Mouse (Mus musculus): ENCODE measurements around the gene Spats2l. TPM values are rescaled to one million over a fixed set of nuclear protein-coding genes. Genes with fewer than 3 reads are reported as not detected.

Gene Spats2l
- polyA plus RNA-seq, 1 experiment from 2014 or later = 69.5 TPM

- TF ChIP-seq CTCF (IDR thresholded peaks at IDR 0.05; ENCODE audit: low read depth) = no peak
- no peak for ATAC-seq (replicated peaks; ENCODE audit: low FRiP score, low read depth)
- Histone ChIP-seq H3K9ac (ENCODE audit: low read depth, low read length) (no peak overlapping the region), H3K4me1 (replicated peaks; ENCODE audit: insufficient read depth, low read length) (no peaks in the 10 kb centered on the region), H3K27me3 (ENCODE audit: insufficient read depth, low read length) (no peaks in the 10 kb centered on the region), H3K36me3 (ENCODE audit: insufficient read depth, low read length) (no peaks in the 10 kb centered on the region), H3K4me3 (replicated peaks; ENCODE audit: low read depth, low read length) (no peak overlapping the region), H3K27ac (no peak overlapping the region), H3K9me3 (replicated peaks; ENCODE audit: low read length) (no peaks in the 10 kb centered on the region), H3K4me2 (ENCODE audit: low read length) (no peak overlapping the region)
- DNase-seq (ENCODE audit: low spot score) = no peak
- 71% methylated on average over 7 of the region's 7 CpGs for WGBS
Measured at GRCm38 (mm10) chr1:57766396-57766795, 7.6 kb upstream of the Spats2l start.

- no peak for ATAC-seq (replicated peaks; ENCODE audit: low FRiP score, low read depth)
- H3K4me3 ChIP-seq (replicated peaks; ENCODE audit: low read depth, low read length) = no peak overlapping the region
- 0 out of 2 replicates have a peak overlapping the region, but pooled peaks have one; percentile 80 for H3K4me2 ChIP-seq (ENCODE audit: low read length)
- no peaks in the 10 kb centered on the region for H3K4me1 ChIP-seq (replicated peaks; ENCODE audit: insufficient read depth, low read length)
- no peaks in the 10 kb centered on the region for H3K9me3 ChIP-seq (replicated peaks; ENCODE audit: low read length)
- no peak overlapping the region for H3K27ac ChIP-seq
- no peak for TF ChIP-seq CTCF (IDR thresholded peaks at IDR 0.05; ENCODE audit: low read depth)
- WGBS = 68% methylated on average over 5 of the region's 5 CpGs
- no peak for DNase-seq (ENCODE audit: low spot score)
- no peaks in the 10 kb centered on the region for H3K27me3 ChIP-seq (ENCODE audit: insufficient read depth, low read length)
- no peak overlapping the region for H3K9ac ChIP-seq (ENCODE audit: low read depth, low read length)
- no peaks in the 10 kb centered on the region for H3K36me3 ChIP-seq (ENCODE audit: insufficient read depth, low read length)
Measured at GRCm38 (mm10) chr1:57773326-57773725, 636 bp upstream of the Spats2l start.

- ATAC-seq (replicated peaks; ENCODE audit: low FRiP score, low read depth) (peak; percentile 84), DNase-seq (ENCODE audit: low spot score) (peak; percentile 88)
- H3K4me2 ChIP-seq (ENCODE audit: low read length) = peak overlapping the region; percentile 80
- no peaks in the 10 kb centered on the region for H3K36me3 ChIP-seq (ENCODE audit: insufficient read depth, low read length)
- TF ChIP-seq CTCF (IDR thresholded peaks at IDR 0.05; ENCODE audit: low read depth) = no peak
- H3K9ac ChIP-seq (ENCODE audit: low read depth, low read length) = peak overlapping the region; percentile 95
- H3K27me3 ChIP-seq (ENCODE audit: insufficient read depth, low read length) = no peaks in the 10 kb centered on the region
- under 1% methylated on average over 94 of the region's 113 CpGs for WGBS
- no peaks in the 10 kb centered on the region for H3K9me3 ChIP-seq (replicated peaks; ENCODE audit: low read length)
- H3K27ac ChIP-seq = peak overlapping the region; percentile 96
- peak overlapping the region; percentile 94 for H3K4me3 ChIP-seq (replicated peaks; ENCODE audit: low read depth, low read length)
- H3K4me1 ChIP-seq (replicated peaks; ENCODE audit: insufficient read depth, low read length) = no peaks in the 10 kb centered on the region
Measured at GRCm38 (mm10) chr1:57774668-57775495, 920 bp downstream of the Spats2l start.

- Histone ChIP-seq H3K9me3 (replicated peaks; ENCODE audit: low read length) (no peaks in the 10 kb centered on the region), H3K36me3 (ENCODE audit: insufficient read depth, low read length) (no peaks in the 10 kb centered on the region), H3K27ac (peak overlapping the region; percentile 96), H3K4me2 (ENCODE audit: low read length) (peak overlapping the region; percentile 80), H3K4me3 (replicated peaks; ENCODE audit: low read depth, low read length) (peak overlapping the region; percentile 94), H3K9ac (ENCODE audit: low read depth, low read length) (peak overlapping the region; percentile 95), H3K4me1 (replicated peaks; ENCODE audit: insufficient read depth, low read length) (no peaks in the 10 kb centered on the region), H3K27me3 (ENCODE audit: insufficient read depth, low read length) (no peaks in the 10 kb centered on the region)
- peak; percentile 18 for ATAC-seq (replicated peaks; ENCODE audit: low FRiP score, low read depth)
- no peak for TF ChIP-seq CTCF (IDR thresholded peaks at IDR 0.05; ENCODE audit: low read depth)
- peak; percentile 51 for DNase-seq (ENCODE audit: low spot score)
- 1% methylated on average over 14 of the region's 14 CpGs for WGBS
Measured at GRCm38 (mm10) chr1:57775496-57775790, 1.5 kb downstream of the Spats2l start.

GRCm38 (mm10) chr1:57776671-57777281 lies 2.8 kb downstream of the Spats2l start:
- Histone ChIP-seq H3K9ac (ENCODE audit: low read depth, low read length) (no peak overlapping the region), H3K27ac (no peak overlapping the region), H3K9me3 (replicated peaks; ENCODE audit: low read length) (no peaks in the 10 kb centered on the region), H3K27me3 (ENCODE audit: insufficient read depth, low read length) (no peaks in the 10 kb centered on the region), H3K4me3 (replicated peaks; ENCODE audit: low read depth, low read length) (no peak overlapping the region), H3K4me1 (replicated peaks; ENCODE audit: insufficient read depth, low read length) (no peaks in the 10 kb centered on the region), H3K4me2 (ENCODE audit: low read length) (no peak overlapping the region), H3K36me3 (ENCODE audit: insufficient read depth, low read length) (no peaks in the 10 kb centered on the region)
- 47% methylated on average over 5 of the region's 5 CpGs for WGBS
- 0 out of 2 replicates have a peak, but pooled peaks have one; percentile 2 for TF ChIP-seq CTCF (IDR thresholded peaks at IDR 0.05; ENCODE audit: low read depth)
- no peak for DNase-seq (ENCODE audit: low spot score)
- no peak for ATAC-seq (replicated peaks; ENCODE audit: low FRiP score, low read depth)

- no peak for TF ChIP-seq CTCF (IDR thresholded peaks at IDR 0.05; ENCODE audit: low read depth)
- Histone ChIP-seq H3K4me1 (replicated peaks; ENCODE audit: insufficient read depth, low read length) (no peaks in the 10 kb centered on the region), H3K27me3 (ENCODE audit: insufficient read depth, low read length) (no peaks in the 10 kb centered on the region), H3K9ac (ENCODE audit: low read depth, low read length) (no peak overlapping the region), H3K4me3 (replicated peaks; ENCODE audit: low read depth, low read length) (no peak overlapping the region), H3K27ac (no peak overlapping the region), H3K36me3 (ENCODE audit: insufficient read depth, low read length) (no peaks in the 10 kb centered on the region), H3K4me2 (ENCODE audit: low read length) (no peak overlapping the region), H3K9me3 (replicated peaks; ENCODE audit: low read length) (no peaks in the 10 kb centered on the region)
- WGBS = 85% methylated on average over 4 of the region's 4 CpGs
- DNase-seq (ENCODE audit: low spot score) (no peak), ATAC-seq (replicated peaks; ENCODE audit: low FRiP score, low read depth) (no peak)
Measured at GRCm38 (mm10) chr1:57784300-57784699, 10.3 kb downstream of the Spats2l start.
